Mouse (Mus musculus) MEL (cell line): ENCODE measurements around the gene Sqor.

Experiments
- CTCF ChIP-seq, 3 experiments: IDR thresholded peaks in 2 of 3; conservative IDR thresholded peaks in 1 of 3; 2 replicates each; pipeline ENCODE4 v1.5.1; 2011 to 2012; ENCODE audit warnings: low read length in 3 of 3, low read depth in 2 of 3, mild to moderate bottlenecking in 2 of 3, improper control_type of control experiment in 1 of 3, inconsistent platforms in 1 of 3, mixed read lengths in 1 of 3, moderate library complexity in 1 of 3; ENCODE audit not compliant: control insufficient read depth in 1 of 3, insufficient read depth in 1 of 3, poor library complexity in 1 of 3, severe bottlenecking in 1 of 3
- EP300 ChIP-seq, 2 experiments: IDR thresholded peaks; 2 replicates each; pipeline ENCODE4 v1.6.1; 2011; ENCODE audit warnings: improper control_type of control experiment in 2 of 2, low read length in 2 of 2, low read depth in 1 of 2, mild to moderate bottlenecking in 1 of 2
- HCFC1 ChIP-seq: IDR thresholded peaks from 2 replicates; pipeline ENCODE4 v1.6.1; 2012; ENCODE audit warnings: low read depth, mild to moderate bottlenecking, inconsistent platforms, low read length, improper control_type of control experiment, moderate library complexity
- KAT2A ChIP-seq: conservative IDR thresholded peaks from 2 replicates; pipeline ENCODE4 v1.6.1; 2012; ENCODE audit warnings: low read depth, low read length, improper control_type of control experiment, inconsistent platforms
- MAX ChIP-seq: IDR thresholded peaks from 2 replicates; pipeline ENCODE4 v1.6.1; 2011; ENCODE audit warnings: low read length, improper control_type of control experiment
- POLR2A ChIP-seq, 2 experiments: IDR thresholded peaks; 2 replicates each; pipeline ENCODE4 v1.6.1; 2011 to 2012; ENCODE audit warnings: low read length in 2 of 2, mild to moderate bottlenecking in 2 of 2, control low read depth in 1 of 2, improper control_type of control experiment in 1 of 2, low read depth in 1 of 2, moderate library complexity in 1 of 2; ENCODE audit not compliant: control insufficient read depth in 1 of 2, insufficient read depth in 1 of 2, poor library complexity in 1 of 2
- ZKSCAN1 ChIP-seq: IDR thresholded peaks from 2 replicates; pipeline ENCODE4 v1.6.1; 2012; ENCODE audit warnings: low read depth, mild to moderate bottlenecking, inconsistent platforms, low read length, improper control_type of control experiment, moderate library complexity

- TF ChIP-seq ZKSCAN1, result no peak
- TF ChIP-seq CTCF (IDR thresholded peaks at IDR 0.05 in 2 of 3, conservative IDR thresholded peaks at IDR 0.05 in 1 of 3; ENCODE audit: control insufficient read depth in 1 of 3, insufficient read depth in 1 of 3, low read depth in 2 of 3, low read length in 3 of 3, poor library complexity in 1 of 3, severe bottlenecking in 1 of 3), result no peak
- no peak for TF ChIP-seq POLR2A (IDR thresholded peaks at IDR 0.05; ENCODE audit: control insufficient read depth in 1 of 2, insufficient read depth in 1 of 2, low read depth in 1 of 2, low read length in 2 of 2, poor library complexity in 1 of 2)
- TF ChIP-seq EP300 (IDR thresholded peaks at IDR 0.05; ENCODE audit: low read depth in 1 of 2, low read length in 2 of 2), result no peak
- TF ChIP-seq KAT2A, result no peak
- TF ChIP-seq HCFC1, result no peak
- no peak for TF ChIP-seq MAX
Measured at GRCm38 (mm10) chr2:122804392-122804791, 39.4 kb downstream of the Sqor start.
